Mouse (Mus musculus): ENCODE measurements around the gene Acnat1.
"Not testable (repeated sequence)": the region's sequence is repeated elsewhere in the genome, so short reads cannot be mapped to it uniquely, and the experiment has no call there.

Acnat1 gene

GRCm38 (mm10) chr4:49473435-49474100 lies at the start of gene Acnat1:
Acnat1 (minus strand) TSS chr4:49473912.
- in situ Hi-C loops (cut with MboI; ENCODE audit: unreplicated experiment in 2 of 2): no loop called here

GRCm38 (mm10) chr4:49522576-49522975 lies 48.9 kb upstream of the Acnat1 start:
- in situ Hi-C loops (cut with MboI; ENCODE audit: unreplicated experiment in 2 of 2): loop anchor here (5.0 kb wide), 2 partner anchors 110 to 370 kb away; partner anchors contain the start of gene Rnf20 (in 2 of the 2)

- in situ Hi-C loops (cut with MboI; ENCODE audit: unreplicated experiment in 2 of 2): loop anchor here (5.0 kb wide), 2 partner anchors 111 to 369 kb away; partner anchors contain the start of gene Rnf20 (in 2 of the 2)
These were observed 47.6 kb upstream of the Acnat1 start for GRCm38 (mm10) chr4:49521346-49521745.

GRCm38 (mm10) chr4:49520572-49521340 lies 47.0 kb upstream of the Acnat1 start, which contains the start of the genes Mrpl50 and Zfp189:
Mrpl50 (minus strand) TSS chr4:49521093.
Zfp189 (plus strand) TSS chr4:49521176.
- in situ Hi-C loops (cut with MboI; ENCODE audit: unreplicated experiment in 2 of 2): loop anchor here (5.0 kb wide), 2 partner anchors 112 to 368 kb away; partner anchors contain the start of gene Rnf20 (in 2 of the 2)

- in situ Hi-C loops (cut with MboI; ENCODE audit: unreplicated experiment in 2 of 2): loop anchor here in 1 of 2 experiments (10.0 kb wide), 1 partner anchor 365 kb away; no protein-coding TSS in a partner anchor
These were observed 45.8 kb upstream of the Acnat1 start for GRCm38 (mm10) chr4:49519476-49519875.

- in situ Hi-C loops (cut with MboI; ENCODE audit: unreplicated experiment in 2 of 2): loop anchor here in 1 of 2 experiments (10.0 kb wide), 1 partner anchor 360 kb away; no protein-coding TSS in a partner anchor
These were observed 40.7 kb upstream of the Acnat1 start for GRCm38 (mm10) chr4:49514441-49514840.

- in situ Hi-C loops (cut with MboI; ENCODE audit: unreplicated experiment in 2 of 2): loop anchor here in 1 of 2 experiments (10.0 kb wide), 1 partner anchor 358 kb away; no protein-coding TSS in a partner anchor
These were observed 38.9 kb upstream of the Acnat1 start for GRCm38 (mm10) chr4:49512636-49513035.

GRCm38 (mm10) chr4:49510236-49510835 lies 36.6 kb upstream of the Acnat1 start:
- in situ Hi-C loops (cut with MboI; ENCODE audit: unreplicated experiment in 2 of 2): loop anchor here in 1 of 2 experiments (10.0 kb wide), 1 partner anchor 356 kb away; no protein-coding TSS in a partner anchor

- in situ Hi-C loops (cut with MboI; ENCODE audit: unreplicated experiment in 2 of 2): no loop called here
These were observed 35.5 kb upstream of the Acnat1 start for GRCm38 (mm10) chr4:49509183-49509582.

GRCm38 (mm10) chr4:49506386-49506785 lies 32.7 kb upstream of the Acnat1 start, which contains the start of gene Baat:
Baat (minus strand) TSS chr4:49506557.
- in situ Hi-C loops (cut with MboI; ENCODE audit: unreplicated experiment in 2 of 2): no loop called here

GRCm38 (mm10) chr4:49503563-49503962 lies 29.9 kb upstream of the Acnat1 start:
- in situ Hi-C loops (cut with MboI; ENCODE audit: unreplicated experiment in 2 of 2): no loop called here

GRCm38 (mm10) chr4:49485934-49486650 lies 12.4 kb upstream of the Acnat1 start:
- in situ Hi-C loops (cut with MboI; ENCODE audit: unreplicated experiment in 2 of 2): not testable (repeated sequence)

GRCm38 (mm10) chr4:49485442-49485841 lies 11.7 kb upstream of the Acnat1 start:
- in situ Hi-C loops (cut with MboI; ENCODE audit: unreplicated experiment in 2 of 2): no loop called here

- in situ Hi-C loops (cut with MboI; ENCODE audit: unreplicated experiment in 2 of 2): no loop called here
These were observed 7.2 kb upstream of the Acnat1 start for GRCm38 (mm10) chr4:49480896-49481295.

- in situ Hi-C loops (cut with MboI; ENCODE audit: unreplicated experiment in 2 of 2): no loop called here
These were observed 6.5 kb upstream of the Acnat1 start for GRCm38 (mm10) chr4:49480104-49480760.

GRCm38 (mm10) chr4:49479035-49479434 lies 5.3 kb upstream of the Acnat1 start:
- in situ Hi-C loops (cut with MboI; ENCODE audit: unreplicated experiment in 2 of 2): not testable (repeated sequence)

GRCm38 (mm10) chr4:49478118-49478877 lies 4.6 kb upstream of the Acnat1 start:
- in situ Hi-C loops (cut with MboI; ENCODE audit: unreplicated experiment in 2 of 2): no loop called here

- in situ Hi-C loops (cut with MboI; ENCODE audit: unreplicated experiment in 2 of 2): no loop called here
These were observed 871 bp upstream of the Acnat1 start for GRCm38 (mm10) chr4:49474583-49474982.
